Mouse (Mus musculus) adrenal gland, adult 18-20 months (tissue): Measurements from ENCODE around the gene Siah1a. TPM values are rescaled to one million over a fixed set of nuclear protein-coding genes. Genes with fewer than 3 reads are reported as not detected.

Experiments
- DNase-seq, 2 experiments: peaks; one replicate each; pipeline ENCODE4 v3.0.0; 2021 to 2022; ENCODE audit warnings: low spot score in 2 of 2
- total RNA-seq, 2 experiments: library from RNA; stranded (reverse); gene quantifications; 1 replicate in 1 of 2; 2 replicates in 1 of 2; pipeline ENCODE4 v1.2.3; 2021

Gene Siah1a
- total RNA-seq, 2 experiments from 2014 or later = 16.9 to 17.4 TPM

GRCm38 (mm10) chr8:86706756-86707155, 39.0 kb downstream of the Siah1a start:
- no peak for DNase-seq

DNA sequence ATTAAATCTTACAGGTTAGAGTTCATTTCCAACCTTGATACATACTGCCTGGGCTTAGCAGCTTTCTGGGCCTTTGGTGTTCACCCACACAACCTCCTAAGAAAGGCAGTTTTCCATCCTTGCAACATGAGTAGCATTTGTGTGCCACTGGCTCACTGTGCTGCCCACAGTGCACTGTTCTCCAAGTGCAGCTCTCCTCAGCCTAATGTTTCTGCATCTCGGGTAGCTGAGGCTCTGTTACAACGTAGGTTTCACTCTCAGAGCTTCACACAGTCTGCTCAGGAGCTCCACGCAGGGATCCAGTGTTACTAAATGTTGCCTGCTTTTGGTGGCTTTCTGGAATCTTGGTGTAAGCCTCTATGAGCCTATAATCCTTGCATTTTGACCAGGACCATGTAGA, 40.4 kb downstream of the Siah1a start:
- DNase-seq = no peak

- DNase-seq = no peak
Measured at GRCm38 (mm10) chr8:86702453-86702852, 43.3 kb downstream of the Siah1a start.

DNA sequence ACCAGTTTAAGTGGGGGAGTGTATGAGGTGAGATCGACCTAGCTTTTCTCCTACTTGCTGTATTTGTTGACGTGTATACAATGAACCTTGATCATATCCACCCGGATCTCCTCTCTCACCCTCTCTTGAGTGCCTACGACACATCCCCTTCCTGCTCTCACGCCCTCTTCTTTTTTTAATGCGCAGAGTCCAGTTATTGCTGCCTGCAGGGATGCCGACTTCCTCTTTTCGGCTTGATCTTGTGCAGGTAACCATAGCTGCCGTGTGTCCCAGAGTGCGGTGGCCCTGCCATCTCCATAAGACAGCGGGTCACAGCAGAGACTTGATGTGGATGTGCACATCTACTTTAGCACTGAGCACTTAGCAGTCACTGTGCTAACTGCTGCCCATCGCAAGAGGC, 46.3 kb downstream of the Siah1a start:
- no peak for DNase-seq

- DNase-seq = peak in 1 of 2 experiments; percentile 17
Measured at GRCm38 (mm10) chr8:86698811-86699421, 46.8 kb downstream of the Siah1a start.

GRCm38 (mm10) chr8:86695703-86696102, 50.0 kb downstream of the Siah1a start:
- DNase-seq = no peak

- DNase-seq = no peak
Measured at GRCm38 (mm10) chr8:86694011-86694410, 51.7 kb downstream of the Siah1a start.

- DNase-seq = no peak
Measured at GRCm38 (mm10) chr8:86692107-86692506, 53.6 kb downstream of the Siah1a start.

DNA sequence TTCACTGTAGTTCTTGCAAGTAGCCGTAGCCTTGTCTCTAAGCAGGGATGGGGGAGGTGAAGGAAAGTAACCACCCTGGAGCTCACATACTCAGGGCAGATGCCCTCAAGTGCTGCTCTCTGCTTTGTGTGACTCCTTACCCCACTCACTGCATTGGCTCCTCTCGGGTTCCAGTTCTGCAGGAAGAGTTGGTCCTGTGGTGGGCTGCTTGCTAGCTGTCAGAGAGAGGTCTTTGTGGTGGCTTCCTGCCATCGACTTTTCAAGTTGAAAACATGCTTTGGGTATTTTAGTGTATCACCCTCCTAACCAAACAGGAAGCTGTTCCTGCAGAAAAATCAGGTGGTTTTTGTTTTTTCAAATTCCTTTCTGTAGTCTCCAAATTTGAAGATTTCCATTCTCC, 59.1 kb downstream of the Siah1a start:
- DNase-seq = no peak

Other genes with a start within 250 kb of the Siah1a start
- gene Abcc12, start 165.2 kb downstream of the Siah1a start, total RNA-seq = not detected
- 100 to 1,000 TPM; 116 to 139 TPM for gene Lonp2, start 121.9 kb downstream of the Siah1a start, total RNA-seq
- 1 to 10 TPM; 2.6 to 4.5 TPM for gene Gm10638, start 235 bp downstream of the Siah1a start, total RNA-seq
- gene N4bp1, start 139.3 kb upstream of the Siah1a start, total RNA-seq = 10 to 100 TPM; 25.4 to 42.8 TPM